Mouse (Mus musculus): Measurements from ENCODE around the gene Sft2d2.
A peak's percentile ranks its signal among the peaks of the same experiment; 100 is the strongest.

Sft2d2 gene

DNA sequence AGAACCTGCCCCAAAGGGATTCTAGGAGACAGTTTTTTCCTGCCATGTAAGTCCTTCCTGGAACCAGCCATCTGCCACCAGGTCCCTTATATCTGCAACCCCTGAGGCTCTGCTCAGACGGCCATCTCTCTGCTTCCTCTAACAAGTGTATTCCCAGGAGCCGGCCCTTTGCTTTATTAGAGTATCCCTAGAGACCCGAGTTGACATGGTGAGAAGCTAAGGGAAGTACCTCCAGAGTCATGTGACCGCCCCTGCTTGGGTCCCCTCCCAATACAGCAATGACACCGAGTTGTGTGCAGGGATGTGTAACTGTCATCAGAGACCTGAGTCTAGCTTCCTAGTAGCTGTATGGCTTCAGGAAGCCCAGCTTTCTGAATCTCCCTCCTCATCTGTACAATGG lies 61.0 kb downstream of the Sft2d2 start:
- no peak for DNase-seq (ENCODE audit: low spot score in 2 of 2)

GRCm38 (mm10) chr1:165132187-165132877 lies 61.9 kb downstream of the Sft2d2 start:
- peak; percentile 88 to 93 for DNase-seq (ENCODE audit: low spot score in 2 of 2)

GRCm38 (mm10) chr1:165129573-165129972 lies 64.7 kb downstream of the Sft2d2 start:
- no peak for DNase-seq (ENCODE audit: low spot score in 2 of 2)

All from frontal cortex, postnatal 25 days (tissue).